Mouse (Mus musculus): ENCODE results near the gene Lhfp. TPM values are rescaled to one million over a fixed set of nuclear protein-coding genes. Genes with fewer than 3 reads are reported as not detected.

The Lhfp gene
- polyA plus RNA-seq, 1 experiment from 2014 or later, result 82.4 TPM

DNA sequence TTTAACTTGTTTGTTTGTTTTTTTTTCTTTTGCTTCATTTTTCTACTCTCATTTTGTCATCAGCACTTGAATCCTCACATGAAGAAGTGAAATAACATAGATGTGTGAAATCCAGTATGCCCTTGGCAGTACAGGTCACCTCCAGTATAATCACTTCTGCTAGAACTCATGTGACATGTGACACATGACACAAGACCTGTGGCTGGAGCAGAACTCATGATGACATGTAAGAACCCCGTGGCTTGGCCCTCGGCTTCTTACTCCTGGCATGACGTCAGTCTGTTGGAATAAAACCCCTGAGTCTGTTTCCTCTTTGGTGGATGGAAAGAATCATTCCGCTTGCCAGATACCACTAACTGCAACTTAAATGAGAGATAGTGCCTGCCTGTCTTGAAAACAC, 14.0 kb upstream of the Lhfp start:
- Histone ChIP-seq H3K4me2 (no peak overlapping the region), H3K27ac (no peak overlapping the region), H3K4me3 (no peak overlapping the region), H3K9me3 (no peaks in the 10 kb centered on the region), H3K4me1 (no peaks in the 10 kb centered on the region), H3K9ac (no peak overlapping the region), H3K27me3 (no peaks in the 10 kb centered on the region), H3K36me3 (no peaks in the 10 kb centered on the region)
- WGBS, result 71% methylated on average over 4 of the region's 4 CpGs
- no peak for ATAC-seq (ENCODE audit: borderline replicate concordance, extremely low read depth, low FRiP score, low TSS enrichment)

DNA sequence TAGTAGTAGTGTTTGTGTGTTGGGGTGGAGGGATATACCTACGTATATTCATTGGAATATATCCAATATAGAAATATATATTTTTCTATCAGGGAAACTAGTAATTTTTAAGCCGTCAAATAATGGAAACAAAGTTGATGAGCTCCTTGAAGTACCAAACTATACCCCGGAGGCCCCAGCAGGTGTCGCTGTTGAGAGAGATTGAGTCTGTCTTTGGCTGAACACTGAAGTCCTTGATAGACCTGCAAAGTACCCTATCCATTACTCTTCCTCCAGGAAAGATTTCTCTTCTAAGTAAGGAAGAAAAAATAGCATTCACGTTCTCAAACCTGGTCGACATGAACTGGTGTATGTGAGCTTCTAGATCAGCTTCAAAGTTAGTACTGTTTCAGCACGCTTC, 12.3 kb upstream of the Lhfp start:
- Histone ChIP-seq H3K27ac (no peak overlapping the region), H3K9ac (no peak overlapping the region), H3K9me3 (no peaks in the 10 kb centered on the region), H3K27me3 (no peaks in the 10 kb centered on the region), H3K4me2 (no peak overlapping the region), H3K4me3 (no peak overlapping the region), H3K36me3 (no peaks in the 10 kb centered on the region), H3K4me1 (no peaks in the 10 kb centered on the region)
- ATAC-seq (ENCODE audit: borderline replicate concordance, extremely low read depth, low FRiP score, low TSS enrichment), result no peak
- 19% methylated on average over 7 of the region's 7 CpGs for WGBS

DNA sequence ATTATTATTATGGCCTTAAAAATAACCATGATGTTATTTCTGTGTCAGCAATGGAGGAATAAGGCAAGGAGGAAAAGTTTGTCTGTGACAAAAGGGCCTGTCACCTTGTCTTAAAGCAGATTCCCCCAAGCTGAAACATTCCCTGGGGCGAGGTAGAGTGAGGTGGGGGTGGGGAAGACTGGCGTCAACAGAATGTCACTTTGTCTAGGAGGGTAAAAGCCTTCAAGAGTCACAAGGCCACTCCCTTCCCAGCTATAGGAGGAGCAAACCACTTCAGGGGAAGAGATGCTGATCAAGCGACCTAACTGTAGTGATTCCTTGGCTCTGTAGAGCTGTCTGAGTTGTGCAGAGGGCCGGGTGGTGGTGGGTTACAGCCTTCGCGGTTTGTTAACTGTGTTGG, 9.7 kb upstream of the Lhfp start:
- no peaks in the 10 kb centered on the region for H3K36me3 ChIP-seq
- H3K9me3 ChIP-seq, result no peaks in the 10 kb centered on the region
- no peaks in the 10 kb centered on the region for H3K27me3 ChIP-seq
- H3K4me3 ChIP-seq, result no peak overlapping the region
- no peak for ATAC-seq (ENCODE audit: borderline replicate concordance, extremely low read depth, low FRiP score, low TSS enrichment)
- H3K4me2 ChIP-seq, result no peak overlapping the region
- no peak overlapping the region for H3K9ac ChIP-seq
- no peaks in the 10 kb centered on the region for H3K4me1 ChIP-seq
- H3K27ac ChIP-seq, result no peak overlapping the region
- WGBS, result 33% methylated on average over 6 of the region's 6 CpGs

DNA sequence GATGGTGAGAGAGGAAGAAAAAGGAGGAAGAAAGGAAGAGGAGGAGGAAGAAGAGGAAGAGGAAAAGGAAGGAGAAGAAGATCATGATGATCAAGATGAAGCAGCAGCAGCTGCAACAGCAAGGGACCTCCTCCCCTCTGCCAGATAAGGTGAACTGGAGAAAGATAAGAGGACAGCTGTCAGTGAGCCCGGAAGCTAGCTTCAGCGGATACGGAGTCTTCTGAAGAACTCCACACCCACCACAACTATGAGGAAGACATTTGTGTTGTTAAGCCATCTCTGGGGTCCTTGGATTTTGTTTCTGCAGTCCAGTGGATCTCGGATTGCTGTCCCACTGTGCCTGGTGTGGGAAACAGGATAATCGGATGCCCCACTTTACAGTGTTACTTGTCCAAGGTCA, 8.9 kb upstream of the Lhfp start:
- Histone ChIP-seq H3K4me2 (no peak overlapping the region), H3K27me3 (no peaks in the 10 kb centered on the region), H3K27ac (no peak overlapping the region), H3K4me1 (no peaks in the 10 kb centered on the region), H3K9ac (no peak overlapping the region), H3K36me3 (no peaks in the 10 kb centered on the region), H3K9me3 (no peaks in the 10 kb centered on the region), H3K4me3 (no peak overlapping the region)
- ATAC-seq (ENCODE audit: borderline replicate concordance, extremely low read depth, low FRiP score, low TSS enrichment), result no peak
- 22% methylated on average over 5 of the region's 5 CpGs for WGBS

DNA sequence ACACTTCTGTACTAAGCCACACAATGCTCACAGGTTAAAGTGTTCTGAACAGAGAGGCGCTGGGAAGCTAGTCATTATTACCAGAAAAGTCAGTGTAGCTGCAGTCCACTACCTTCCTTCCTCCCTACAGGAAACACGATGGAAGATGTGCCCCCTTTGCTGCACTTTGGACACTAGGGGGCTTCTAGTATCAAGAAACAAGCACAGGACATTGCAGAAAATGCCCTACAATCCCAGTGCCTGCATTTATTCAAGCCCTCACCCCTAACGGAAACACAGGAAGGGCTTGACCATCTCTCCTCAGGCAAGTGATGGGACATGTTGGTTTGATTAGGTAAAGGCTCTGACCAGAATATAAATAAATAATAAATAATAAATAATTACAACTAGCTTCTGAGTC, 7.9 kb upstream of the Lhfp start:
- no peaks in the 10 kb centered on the region for H3K4me1 ChIP-seq
- no peak overlapping the region for H3K9ac ChIP-seq
- H3K9me3 ChIP-seq, result no peaks in the 10 kb centered on the region
- WGBS, result 14% methylated on average over 3 of the region's 3 CpGs
- no peaks in the 10 kb centered on the region for H3K27me3 ChIP-seq
- no peaks in the 10 kb centered on the region for H3K36me3 ChIP-seq
- no peak overlapping the region for H3K4me2 ChIP-seq
- H3K27ac ChIP-seq, result no peak overlapping the region
- no peak for ATAC-seq (ENCODE audit: borderline replicate concordance, extremely low read depth, low FRiP score, low TSS enrichment)
- H3K4me3 ChIP-seq, result no peak overlapping the region

DNA sequence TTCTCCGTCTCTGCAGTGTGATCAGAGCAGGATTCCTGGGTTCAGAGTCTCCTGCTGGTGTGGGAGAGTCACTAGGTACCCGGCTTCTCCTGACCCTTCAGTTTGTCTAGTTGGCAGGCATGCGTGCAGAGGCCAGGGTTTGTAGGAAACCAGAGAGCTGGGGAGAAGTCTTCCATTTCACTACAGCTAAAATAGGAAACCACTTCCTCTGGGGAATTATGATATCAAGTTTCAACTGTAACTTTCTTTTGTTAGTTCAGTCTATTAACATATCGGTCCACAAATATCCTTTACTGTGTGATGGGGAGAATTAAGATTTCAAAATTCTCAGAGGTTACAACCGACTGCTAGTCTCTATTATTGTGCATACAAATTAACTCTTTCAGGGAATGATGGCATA, 5.3 kb upstream of the Lhfp start:
- no peak overlapping the region for H3K9ac ChIP-seq
- WGBS, result 65% methylated on average over 5 of the region's 5 CpGs
- no peak overlapping the region for H3K4me3 ChIP-seq
- no peaks in the 10 kb centered on the region for H3K36me3 ChIP-seq
- no peaks in the 10 kb centered on the region for H3K27me3 ChIP-seq
- H3K9me3 ChIP-seq, result no peaks in the 10 kb centered on the region
- H3K4me1 ChIP-seq, result peaks cover 11% of the 10 kb centered on the region; the same call in 1 of the 2 replicates
- H3K4me2 ChIP-seq, result no peak overlapping the region
- ATAC-seq (ENCODE audit: borderline replicate concordance, extremely low read depth, low FRiP score, low TSS enrichment), result no peak
- H3K27ac ChIP-seq, result no peak overlapping the region

DNA sequence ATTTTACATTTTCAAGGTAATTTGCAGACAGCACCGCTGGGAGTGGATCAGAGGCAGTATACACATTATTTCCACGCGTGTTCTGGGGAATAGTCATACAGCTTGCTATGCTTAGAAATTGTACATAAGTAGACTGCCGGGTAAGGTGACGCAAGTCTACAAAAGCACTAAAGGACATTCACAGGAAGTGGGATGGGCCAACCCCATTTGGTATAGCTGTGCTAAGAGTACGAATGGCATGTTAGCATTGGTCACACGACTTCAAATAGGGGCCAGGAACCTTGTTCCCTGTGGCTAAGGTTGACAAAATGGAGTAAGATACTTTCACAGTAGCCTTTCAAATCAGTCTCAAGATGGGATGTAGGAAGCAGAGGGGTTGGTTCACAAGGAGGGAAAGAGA, 4.4 kb upstream of the Lhfp start:
- H3K4me3 ChIP-seq, result no peak overlapping the region
- H3K4me1 ChIP-seq, result peaks cover 12% of the 10 kb centered on the region; the same call in 1 of the 2 replicates
- H3K9me3 ChIP-seq, result no peaks in the 10 kb centered on the region
- no peak overlapping the region for H3K4me2 ChIP-seq
- no peaks in the 10 kb centered on the region for H3K27me3 ChIP-seq
- WGBS, result 78% methylated on average over 7 of the region's 7 CpGs
- H3K9ac ChIP-seq, result no peak overlapping the region
- no peaks in the 10 kb centered on the region for H3K36me3 ChIP-seq
- no peak overlapping the region for H3K27ac ChIP-seq
- ATAC-seq (ENCODE audit: borderline replicate concordance, extremely low read depth, low FRiP score, low TSS enrichment), result no peak

DNA sequence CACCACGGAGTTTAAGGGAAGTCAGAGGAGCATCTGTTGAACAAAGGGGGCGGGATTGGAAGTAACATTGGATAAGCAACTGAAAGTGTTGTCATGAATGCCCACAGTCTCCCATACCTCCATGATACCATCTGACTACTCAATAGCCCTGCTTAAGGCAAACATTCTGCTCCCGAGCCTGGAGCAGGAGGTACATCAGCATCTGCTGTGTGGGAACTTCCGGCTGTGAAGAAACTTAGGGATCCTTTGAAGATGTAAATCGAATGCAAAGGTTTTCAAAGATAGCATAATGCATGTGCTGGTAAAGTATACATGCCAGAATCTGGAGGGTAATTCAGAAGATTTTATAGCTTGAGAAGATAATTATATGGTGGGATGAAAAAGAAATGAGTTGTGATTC, 2.4 kb upstream of the Lhfp start:
- Histone ChIP-seq H3K4me3 (no peak overlapping the region), H3K36me3 (no peaks in the 10 kb centered on the region), H3K27me3 (no peaks in the 10 kb centered on the region), H3K27ac (no peak overlapping the region), H3K4me1 (peaks cover 31% of the 10 kb centered on the region), H3K4me2 (no peak overlapping the region), H3K9ac (no peak overlapping the region), H3K9me3 (no peaks in the 10 kb centered on the region)
- ATAC-seq (ENCODE audit: borderline replicate concordance, extremely low read depth, low FRiP score, low TSS enrichment), result no peak
- WGBS, result 45% methylated on average over 5 of the region's 5 CpGs

DNA sequence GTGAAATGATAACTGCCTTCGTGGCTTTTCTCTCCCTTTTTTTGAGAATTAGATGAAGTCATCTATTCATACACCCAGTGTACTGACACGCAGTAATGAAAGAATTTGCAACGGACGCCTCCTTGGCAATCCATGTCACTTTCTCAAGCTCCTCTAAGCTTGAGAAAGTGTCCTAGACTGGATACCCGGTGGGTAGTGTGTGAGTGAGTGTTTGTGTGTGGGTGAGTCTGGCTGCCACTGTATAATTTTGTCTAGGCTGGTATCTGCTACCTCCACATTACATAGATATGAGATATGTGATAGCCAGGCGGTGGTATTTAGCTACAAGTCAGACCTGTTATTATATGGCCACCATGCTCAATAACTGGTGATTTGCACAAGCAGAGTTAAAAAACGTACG, 1.6 kb upstream of the Lhfp start:
- Histone ChIP-seq H3K36me3 (no peaks in the 10 kb centered on the region), H3K9me3 (no peaks in the 10 kb centered on the region), H3K4me1 (peaks cover 36% of the 10 kb centered on the region), H3K4me3 (no peak overlapping the region), H3K4me2 (no peak overlapping the region), H3K27me3 (no peaks in the 10 kb centered on the region), H3K27ac (no peak overlapping the region), H3K9ac (no peak overlapping the region)
- 67% methylated on average over 8 of the region's 8 CpGs for WGBS
- no peak for ATAC-seq (ENCODE audit: borderline replicate concordance, extremely low read depth, low FRiP score, low TSS enrichment)

DNA sequence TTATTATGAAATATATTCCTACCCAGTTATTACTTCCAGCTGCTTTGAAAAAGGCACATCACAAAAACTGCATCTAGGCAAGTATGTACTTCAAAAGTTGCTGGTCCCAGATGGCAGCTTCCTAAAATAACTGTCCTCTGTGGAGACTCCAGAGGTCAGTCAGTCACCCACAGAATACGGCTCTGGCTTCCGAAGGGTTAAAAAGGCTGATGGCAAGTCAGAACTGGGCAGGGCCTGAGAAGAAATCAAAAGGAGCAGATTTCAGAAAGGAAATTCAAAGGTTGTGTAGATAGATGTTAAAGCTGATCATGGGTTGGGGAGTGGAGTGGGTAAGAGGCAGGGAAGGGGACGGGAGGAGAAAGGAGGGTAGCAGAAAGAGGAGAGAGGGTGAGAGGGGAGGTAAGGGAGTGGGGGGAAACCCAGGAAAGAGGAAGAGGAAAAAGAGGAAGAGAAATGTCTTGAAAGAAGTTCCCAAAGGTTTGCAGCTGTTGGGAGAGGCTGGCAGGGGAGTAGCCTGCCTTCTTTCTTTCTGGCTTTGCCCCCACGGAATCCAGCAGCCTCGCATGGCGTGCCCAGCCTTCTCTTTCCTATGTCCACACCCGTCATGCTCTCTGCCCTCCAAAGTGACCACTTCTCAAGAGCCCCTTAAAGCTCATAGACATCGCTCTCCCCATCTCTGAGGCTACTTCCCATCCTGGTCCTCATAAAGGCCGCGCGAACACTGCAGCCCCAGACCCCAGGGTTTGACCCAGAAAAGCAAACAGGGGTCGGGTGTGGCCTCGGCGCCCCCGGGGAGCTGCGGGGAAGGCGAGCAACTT, 526 bp upstream of the Lhfp start:
- Histone ChIP-seq H3K4me3 (peak overlapping the region; percentile 68), H3K36me3 (no peaks in the 10 kb centered on the region), H3K9me3 (no peaks in the 10 kb centered on the region), H3K27me3 (no peaks in the 10 kb centered on the region), H3K4me2 (peak overlapping the region; percentile 92), H3K9ac (peak overlapping the region; percentile 73), H3K4me1 (peaks cover 44% of the 10 kb centered on the region), H3K27ac (peak overlapping the region; percentile 60)
- ATAC-seq (ENCODE audit: borderline replicate concordance, extremely low read depth, low FRiP score, low TSS enrichment), result no peak; the same call in 1 of the 2 replicates
- WGBS, result 8% methylated on average over 17 of the region's 17 CpGs

DNA sequence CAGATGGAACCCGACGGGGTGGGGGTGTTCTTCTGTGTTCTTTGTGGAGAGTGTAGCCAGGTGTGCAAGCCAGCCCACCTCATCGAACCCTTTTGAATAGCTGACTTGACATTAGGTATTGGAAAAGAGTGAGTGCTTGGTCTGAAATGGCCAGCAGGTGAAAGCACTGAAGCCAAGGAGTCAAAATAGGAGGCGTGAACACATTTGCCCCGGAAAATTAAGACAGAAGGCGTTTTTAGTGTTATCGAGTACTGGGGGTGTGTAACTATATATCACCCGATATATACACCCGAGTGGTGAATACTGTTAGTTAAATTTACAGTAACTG, 876 bp downstream of the Lhfp start:
- WGBS, result 14% methylated on average over 9 of the region's 9 CpGs
- Histone ChIP-seq H3K4me1 (peaks cover 47% of the 10 kb centered on the region), H3K36me3 (no peaks in the 10 kb centered on the region), H3K27ac (0 out of 2 replicates have a peak overlapping the region, but pooled peaks have one; percentile 64), H3K4me2 (peak overlapping the region; percentile 92), H3K9me3 (no peaks in the 10 kb centered on the region), H3K9ac (peak overlapping the region; percentile 73; the same call in 1 of the 2 replicates), H3K4me3 (peak overlapping the region; percentile 68), H3K27me3 (no peaks in the 10 kb centered on the region)
- ATAC-seq (ENCODE audit: borderline replicate concordance, extremely low read depth, low FRiP score, low TSS enrichment), result no peak

DNA sequence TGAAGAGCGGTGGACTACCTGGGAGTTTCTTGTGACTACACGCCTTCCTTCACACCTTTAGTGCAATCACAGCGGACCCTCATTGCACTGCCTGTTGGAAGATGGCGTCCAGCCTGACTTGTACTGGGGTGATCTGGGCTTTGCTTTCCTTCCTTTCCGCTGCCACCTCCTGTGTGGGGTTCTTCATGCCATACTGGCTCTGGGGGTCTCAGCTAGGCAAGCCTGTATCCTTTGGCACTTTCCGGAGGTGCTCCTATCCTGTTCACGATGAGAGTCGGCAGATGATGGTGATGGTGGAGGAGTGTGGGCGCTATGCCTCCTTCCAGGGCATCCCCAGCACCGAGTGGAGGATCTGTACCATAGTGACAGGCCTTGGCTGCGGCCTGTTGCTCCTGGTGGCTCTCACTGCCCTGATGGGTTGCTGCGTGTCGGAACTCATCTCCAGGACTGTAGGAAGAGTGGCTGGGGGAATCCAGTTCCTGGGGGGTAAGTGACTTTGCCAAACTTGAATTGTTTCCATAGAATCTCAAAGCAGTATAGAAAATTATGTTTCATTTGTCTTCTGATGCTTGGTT, 2.0 kb downstream of the Lhfp start:
- ATAC-seq (ENCODE audit: borderline replicate concordance, extremely low read depth, low FRiP score, low TSS enrichment), result no peak
- H3K27ac ChIP-seq, result peak overlapping the region; percentile 79
- no peaks in the 10 kb centered on the region for H3K9me3 ChIP-seq
- peak overlapping the region; percentile 68 for H3K4me3 ChIP-seq
- H3K27me3 ChIP-seq, result no peaks in the 10 kb centered on the region
- H3K9ac ChIP-seq, result no peak overlapping the region
- no peaks in the 10 kb centered on the region for H3K36me3 ChIP-seq
- 83% methylated on average over 13 of the region's 13 CpGs for WGBS
- peaks cover 47% of the 10 kb centered on the region for H3K4me1 ChIP-seq
- peak overlapping the region; percentile 92 for H3K4me2 ChIP-seq

All from lung, embryonic 15.5 days (tissue).